Mouse (Mus musculus) limb, embryonic 11.5 days (tissue): ENCODE measurements at regions not wholly inside any gene's neighbourhood (a gene's known extent, or its start where the extent isn't known, plus 50 kb on each side); places are given as distances from the start of the nearest gene placed in this dataset.

Experiments used
- ATAC-seq: fragments of 200-750 bp; cut with Nextera tagmentation; 2 replicates; pipeline ENCODE4 v1.8.0; 2017; ENCODE audit warnings: low read depth; ENCODE audit not compliant: insufficient number of reproducible peaks, low FRiP score, low TSS enrichment
- DNase-seq: peaks from one replicate; pipeline ENCODE4 v3.0.0-alpha.2; 2015; ENCODE audit warnings: low spot score
- H3K27ac ChIP-seq: fragments of 300-500 bp; sonication (generic); replicated peaks from 2 replicates; pipeline ENCODE4 v1.5.1; 2014; ENCODE audit warnings: low read depth, mild to moderate bottlenecking, low read length
- H3K27me3 ChIP-seq: fragments of 300-500 bp; sonication (generic); 2 replicates; pipeline ENCODE4 v1.6.1; 2014; ENCODE audit warnings: mild to moderate bottlenecking, low read length, mixed read lengths; ENCODE audit not compliant: control insufficient read depth, insufficient read depth
- H3K36me3 ChIP-seq: fragments of 300-500 bp; sonication (generic); 2 replicates; pipeline ENCODE4 v1.6.1; 2014; ENCODE audit warnings: mild to moderate bottlenecking, low read length, moderate library complexity, mixed read lengths; ENCODE audit not compliant: control insufficient read depth, insufficient read depth
- H3K4me1 ChIP-seq: fragments of 300-500 bp; sonication (generic); 2 replicates; pipeline ENCODE4 v1.6.1; 2014; ENCODE audit warnings: low read length, mixed read lengths; ENCODE audit not compliant: control insufficient read depth, insufficient read depth
- H3K4me2 ChIP-seq: fragments of 300-500 bp; sonication (generic); 2 replicates; pipeline ENCODE4 v1.6.1; 2014; ENCODE audit warnings: low read depth, mild to moderate bottlenecking, moderate library complexity; ENCODE audit not compliant: severe bottlenecking
- H3K4me3 ChIP-seq: fragments of 300-500 bp; sonication (generic); 2 replicates; pipeline ENCODE4 v1.5.1; 2014; ENCODE audit warnings: low read depth, low read length
- H3K9ac ChIP-seq: fragments of 300-500 bp; sonication (generic); 2 replicates; pipeline ENCODE4 v1.6.1; 2014; ENCODE audit warnings: mild to moderate bottlenecking, low read length
- H3K9me3 ChIP-seq: fragments of 300-500 bp; sonication (generic); 2 replicates; pipeline ENCODE4 v1.6.1; 2016; ENCODE audit warnings: low read length; ENCODE audit not compliant: control insufficient read depth
- WGBS: fragments of 180-500 bp; shearing (Covaris S2); extraction: QIAGEN DNeasy Blood & Tissue Kit; methylation state at CpG from one replicate; pipeline ENCODE4 v1.1.7; 2014; 5-methylcytosine and 5-hydroxymethylcytosine counted together

- DNase-seq (no peak), ATAC-seq (no peak)
- no peak overlapping the region for H3K9ac ChIP-seq
- H3K36me3 ChIP-seq = no peaks in the 10 kb centered on the region
- 61% methylated on average over 4 of the region's 4 CpGs for WGBS
- no peaks in the 10 kb centered on the region for H3K9me3 ChIP-seq
- no peak overlapping the region for H3K4me3 ChIP-seq
- no peak overlapping the region for H3K27ac ChIP-seq
- no peaks in the 10 kb centered on the region for H3K27me3 ChIP-seq
- no peaks in the 10 kb centered on the region for H3K4me1 ChIP-seq
- no peak overlapping the region for H3K4me2 ChIP-seq
Observed at GRCm38 (mm10) chr9:83308771-83309170, 132.2 kb downstream of the Lca5 start.

- Histone ChIP-seq H3K9ac (no peak overlapping the region), H3K4me1 (no peaks in the 10 kb centered on the region), H3K4me2 (no peak overlapping the region), H3K9me3 (no peaks in the 10 kb centered on the region), H3K36me3 (no peaks in the 10 kb centered on the region), H3K27ac (no peak overlapping the region), H3K27me3 (no peaks in the 10 kb centered on the region), H3K4me3 (no peak overlapping the region)
- 88% methylated on average over 4 of the region's 4 CpGs for whole genome bisulfite sequencing
- no peak for DNase-seq
- no peak for ATAC-seq
Observed at GRCm38 (mm10) chr9:83308092-83308491, 132.8 kb downstream of the Lca5 start.

- no peaks in the 10 kb centered on the region for H3K9me3 ChIP-seq
- no peaks in the 10 kb centered on the region for H3K36me3 ChIP-seq
- no peak overlapping the region for H3K27ac ChIP-seq
- H3K4me1 ChIP-seq = no peaks in the 10 kb centered on the region
- H3K27me3 ChIP-seq = no peaks in the 10 kb centered on the region
- H3K4me2 ChIP-seq = no peak overlapping the region
- H3K9ac ChIP-seq = no peak overlapping the region
- DNase-seq = no peak
- H3K4me3 ChIP-seq = no peak overlapping the region
- WGBS = 72% methylated on average over 11 of the region's 11 CpGs
- ATAC-seq = no peak
Observed at GRCm38 (mm10) chr9:83307349-83307938, 133.5 kb downstream of the Lca5 start.

- no peak overlapping the region for H3K4me2 ChIP-seq
- 71% methylated on average over 7 of the region's 7 CpGs for WGBS
Observed at GRCm38 (mm10) chr9:83304925-83305324, 136.0 kb downstream of the Lca5 start.

GRCm38 (mm10) chr9:83300500-83300899, 140.4 kb downstream of the Lca5 start:
- H3K4me2 ChIP-seq = no peak overlapping the region
- no peaks in the 10 kb centered on the region for H3K4me1 ChIP-seq
- no peak overlapping the region for H3K4me3 ChIP-seq
- no peaks in the 10 kb centered on the region for H3K36me3 ChIP-seq
- no peak overlapping the region for H3K27ac ChIP-seq
- no peak for DNase-seq
- H3K27me3 ChIP-seq = no peaks in the 10 kb centered on the region
- H3K9ac ChIP-seq = no peak overlapping the region
- 83% methylated on average over 4 of the region's 4 CpGs for WGBS
- ATAC-seq = no peak
- H3K9me3 ChIP-seq = no peaks in the 10 kb centered on the region

More at GRCm38 (mm10) chr9:83304925-83305324, 136.0 kb downstream of the Lca5 start:
- no peak for DNase-seq
- H3K27ac ChIP-seq = no peak overlapping the region
- no peaks in the 10 kb centered on the region for H3K9me3 ChIP-seq
- no peak for ATAC-seq
- no peaks in the 10 kb centered on the region for H3K36me3 ChIP-seq
- H3K4me3 ChIP-seq = no peak overlapping the region
- no peak overlapping the region for H3K9ac ChIP-seq
- H3K4me1 ChIP-seq = no peaks in the 10 kb centered on the region
- no peaks in the 10 kb centered on the region for H3K27me3 ChIP-seq

GRCm38 (mm10) chr9:83300044-83300443, 140.9 kb downstream of the Lca5 start:
- H3K27ac ChIP-seq = no peak overlapping the region
- no peak for ATAC-seq
- no peaks in the 10 kb centered on the region for H3K36me3 ChIP-seq
- H3K27me3 ChIP-seq = no peaks in the 10 kb centered on the region
- no peak overlapping the region for H3K9ac ChIP-seq
- no peaks in the 10 kb centered on the region for H3K4me1 ChIP-seq
- no peak overlapping the region for H3K4me3 ChIP-seq
- no peaks in the 10 kb centered on the region for H3K9me3 ChIP-seq
- WGBS = 80% methylated on average over 2 of the region's 2 CpGs
- DNase-seq = no peak
- no peak overlapping the region for H3K4me2 ChIP-seq

GRCm38 (mm10) chr9:83299623-83300022, 141.3 kb downstream of the Lca5 start:
- Histone ChIP-seq H3K9ac (no peak overlapping the region), H3K27me3 (no peaks in the 10 kb centered on the region), H3K4me1 (no peaks in the 10 kb centered on the region), H3K27ac (no peak overlapping the region), H3K4me3 (no peak overlapping the region), H3K36me3 (no peaks in the 10 kb centered on the region), H3K9me3 (no peaks in the 10 kb centered on the region), H3K4me2 (no peak overlapping the region)
- DNase-seq (no peak), ATAC-seq (no peak)
- whole genome bisulfite sequencing = 69% methylated on average over 2 of the region's 2 CpGs

GRCm38 (mm10) chr9:83295453-83295852, 145.5 kb downstream of the Lca5 start:
- ATAC-seq = no peak

GRCm38 (mm10) chr9:83294441-83294840, 146.5 kb downstream of the Lca5 start:
- H3K27ac ChIP-seq = no peak overlapping the region
- WGBS = 88% methylated on average over 13 of the region's 13 CpGs
- no peaks in the 10 kb centered on the region for H3K9me3 ChIP-seq
- no peaks in the 10 kb centered on the region for H3K27me3 ChIP-seq
- DNase-seq = no peak
- no peak overlapping the region for H3K9ac ChIP-seq
- no peak for ATAC-seq
- H3K4me1 ChIP-seq = no peaks in the 10 kb centered on the region
- no peak overlapping the region for H3K4me2 ChIP-seq
- no peak overlapping the region for H3K4me3 ChIP-seq
- H3K36me3 ChIP-seq = no peaks in the 10 kb centered on the region

More at GRCm38 (mm10) chr9:83295453-83295852, 145.5 kb downstream of the Lca5 start:
- Histone ChIP-seq H3K9me3 (no peaks in the 10 kb centered on the region), H3K4me3 (no peak overlapping the region), H3K9ac (no peak overlapping the region), H3K36me3 (no peaks in the 10 kb centered on the region), H3K4me2 (no peak overlapping the region), H3K27ac (no peak overlapping the region), H3K4me1 (no peaks in the 10 kb centered on the region), H3K27me3 (no peaks in the 10 kb centered on the region)
- DNase-seq = no peak
- WGBS = 85% methylated on average over 9 of the region's 9 CpGs
